Mouse (Mus musculus): ENCODE measurements at regions not wholly inside any gene's neighbourhood (a gene's known extent, or its start where the extent isn't known, plus 50 kb on each side); places are given as distances from the start of the nearest gene placed in this dataset.

GRCm38 (mm10) chr12:110332616-110333154 lies 53.8 kb downstream of the Dio3 start:
- no peak for DNase-seq

- no peak for DNase-seq
These were observed 55.7 kb downstream of the Dio3 start for GRCm38 (mm10) chr12:110334609-110335008.

GRCm38 (mm10) chr12:110344280-110344827 lies 65.5 kb downstream of the Dio3 start:
- no peak for DNase-seq

GRCm38 (mm10) chr12:110349621-110350020 lies 70.8 kb downstream of the Dio3 start:
- no peak for DNase-seq

GRCm38 (mm10) chr12:110355851-110356250 lies 77.0 kb downstream of the Dio3 start:
- DNase-seq: no peak

- no peak for DNase-seq
These were observed 79.8 kb upstream of the Ppp2r5c start for GRCm38 (mm10) chr12:110367102-110367501.

- DNase-seq: no peak
These were observed 79.1 kb upstream of the Ppp2r5c start for GRCm38 (mm10) chr12:110367822-110368221.

GRCm38 (mm10) chr12:110371886-110372690 lies 74.8 kb upstream of the Ppp2r5c start:
- no peak for DNase-seq

GRCm38 (mm10) chr12:110372986-110373385 lies 73.9 kb upstream of the Ppp2r5c start:
- DNase-seq: peak in 1 of 2 experiments; percentile 52

GRCm38 (mm10) chr12:110373408-110374065 lies 73.4 kb upstream of the Ppp2r5c start:
- DNase-seq: peak; percentile 91 to 93

- no peak for DNase-seq
These were observed 71.8 kb upstream of the Ppp2r5c start for GRCm38 (mm10) chr12:110375139-110375538.

- DNase-seq: peak; percentile 36 to 47
These were observed 70.7 kb upstream of the Ppp2r5c start for GRCm38 (mm10) chr12:110376062-110376837.

GRCm38 (mm10) chr12:110376838-110377150 lies 70.1 kb upstream of the Ppp2r5c start:
- no peak for DNase-seq

- DNase-seq: no peak
These were observed 69.6 kb upstream of the Ppp2r5c start for GRCm38 (mm10) chr12:110377306-110377705.

GRCm38 (mm10) chr12:110377734-110378133 lies 69.2 kb upstream of the Ppp2r5c start:
- peak; percentile 51 to 63 for DNase-seq

- no peak for DNase-seq
These were observed 68.6 kb upstream of the Ppp2r5c start for GRCm38 (mm10) chr12:110378302-110378701.

- no peak for DNase-seq
These were observed 67.2 kb upstream of the Ppp2r5c start for GRCm38 (mm10) chr12:110379721-110380120.

GRCm38 (mm10) chr12:110380831-110381750 lies 65.8 kb upstream of the Ppp2r5c start:
- peak; percentile 59 to 73 for DNase-seq

GRCm38 (mm10) chr12:110385031-110385430 lies 61.9 kb upstream of the Ppp2r5c start:
- DNase-seq: no peak

GRCm38 (mm10) chr12:110385801-110386599 lies 60.9 kb upstream of the Ppp2r5c start:
- no peak for DNase-seq

- DNase-seq: peak in 1 of 2 experiments; percentile 27
These were observed 59.9 kb upstream of the Ppp2r5c start for GRCm38 (mm10) chr12:110387056-110387455.
